Mouse (Mus musculus): ENCODE measurements around the gene Apob.
"Not testable (repeated sequence)": the region's sequence is repeated elsewhere in the genome, so short reads cannot be mapped to it uniquely, and the experiment has no call there.

Gene Apob

DNA sequence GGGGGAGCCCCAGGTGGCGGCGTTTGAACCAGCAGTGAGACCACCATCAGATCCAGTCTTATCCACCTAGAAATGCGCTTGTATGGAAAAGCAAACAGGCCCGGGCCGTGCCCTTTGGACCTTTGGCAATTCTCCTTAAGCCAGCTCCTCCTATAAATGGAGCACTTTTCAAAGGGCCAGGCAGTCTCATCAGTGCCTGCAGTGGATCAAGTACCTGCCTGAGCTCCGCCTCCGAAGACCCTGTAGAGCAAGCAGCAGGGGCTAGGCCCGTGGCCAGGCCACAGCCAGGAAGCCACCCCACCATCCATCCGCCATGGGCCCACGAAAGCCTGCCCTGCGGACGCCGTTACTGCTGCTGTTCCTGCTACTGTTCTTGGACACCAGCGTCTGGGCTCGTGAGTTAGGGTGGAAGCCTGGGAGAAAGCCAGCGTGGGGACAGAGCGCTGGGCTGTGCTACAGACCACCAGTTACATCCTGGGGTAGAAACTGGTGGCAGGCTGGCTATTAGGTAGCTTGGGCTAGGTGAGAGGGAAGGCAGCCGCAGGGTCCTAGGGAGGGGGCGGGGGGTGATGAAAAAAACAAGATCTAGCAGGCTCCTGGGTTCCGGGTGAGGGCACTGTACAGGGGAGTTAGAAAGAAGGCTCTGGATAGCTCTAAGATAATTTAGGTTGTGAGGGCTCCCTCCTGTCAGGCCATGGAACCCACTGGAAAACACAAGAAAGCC lies at the start of gene Apob:
Gene Apob, plus strand, starts transcription at position 183 of the 724 bp plus-strand sequence.
- DNase-seq (ENCODE audit: low spot score in 2 of 2) = no peak

GRCm38 (mm10) chr12:7932405-7932920 lies 45.0 kb upstream of the Apob start:
- no peak for DNase-seq (ENCODE audit: low spot score in 2 of 2)

GRCm38 (mm10) chr12:7950098-7950745 lies 27.2 kb upstream of the Apob start:
- no peak for DNase-seq (ENCODE audit: low spot score in 2 of 2)

DNA sequence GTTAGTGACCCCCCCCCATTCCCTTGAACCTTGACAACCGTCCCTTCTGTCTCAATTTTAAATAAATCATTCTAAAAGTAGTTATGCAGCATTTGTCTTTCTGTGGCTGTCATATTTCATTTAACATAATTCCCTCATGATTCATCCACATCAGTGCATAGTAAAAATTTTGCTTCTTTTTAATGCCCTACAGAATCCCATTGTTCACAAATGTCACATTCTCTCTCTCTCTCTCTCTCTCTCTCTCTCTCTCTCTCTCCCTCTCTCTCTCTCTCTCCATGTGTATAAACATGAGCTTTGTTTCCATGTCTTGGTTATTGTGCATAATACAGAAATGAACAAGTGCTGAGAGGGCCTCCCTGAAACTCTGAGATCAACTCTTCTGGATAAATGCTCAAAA lies 18.6 kb upstream of the Apob start:
- DNase-seq (ENCODE audit: low spot score in 2 of 2) = no peak

- DNase-seq (ENCODE audit: low spot score in 2 of 2) = no peak
Observed at GRCm38 (mm10) chr12:7959310-7959918, 18.0 kb upstream of the Apob start.

DNA sequence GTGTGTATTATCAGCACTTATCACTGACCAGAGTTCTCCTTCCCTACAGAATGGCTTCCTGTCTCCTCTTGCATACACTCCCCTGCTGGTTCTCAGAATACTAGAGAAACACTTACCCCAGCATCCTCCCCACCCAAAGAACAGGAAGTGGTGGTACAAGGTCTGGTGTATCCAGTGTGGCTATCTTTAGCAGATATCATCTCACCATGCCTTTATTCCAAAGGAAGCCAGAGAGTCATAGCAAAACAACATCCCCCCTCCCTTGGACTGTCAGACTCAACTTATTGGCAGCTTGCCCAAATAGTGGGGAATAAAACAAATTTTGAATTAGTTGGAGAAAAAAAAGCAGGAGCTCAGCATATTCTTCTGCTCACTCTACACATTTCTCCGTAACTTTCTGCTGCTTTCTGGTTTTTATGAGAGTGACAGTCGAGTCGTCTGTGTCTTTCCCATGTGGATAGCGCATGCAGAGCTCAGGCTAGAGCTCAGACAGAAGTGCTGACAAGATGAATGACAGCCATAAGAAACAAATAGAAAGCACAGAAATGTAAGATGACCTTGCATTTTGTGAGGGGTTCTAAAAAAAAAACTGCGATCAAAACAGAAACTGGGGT lies 15.0 kb upstream of the Apob start:
- no peak for DNase-seq (ENCODE audit: low spot score in 2 of 2)

DNA sequence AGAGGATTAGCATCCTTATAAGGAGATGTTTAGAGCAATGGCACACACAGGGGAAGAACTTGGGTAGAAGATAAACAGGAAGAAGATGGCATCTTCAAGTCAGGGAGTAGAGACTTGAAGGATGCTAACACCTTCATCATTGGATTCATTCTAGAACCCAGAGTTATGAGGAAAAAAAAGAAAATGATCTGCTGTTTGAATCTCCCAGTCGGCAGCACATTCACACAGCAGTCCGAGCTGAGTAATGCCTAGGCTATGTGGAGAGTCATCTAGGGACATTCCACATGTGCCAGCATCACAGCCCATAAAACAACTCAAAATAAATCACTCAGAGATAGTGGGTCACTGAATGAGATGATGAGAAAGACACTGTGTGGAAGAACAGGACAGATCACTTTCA lies 10.2 kb upstream of the Apob start:
- no peak for DNase-seq (ENCODE audit: low spot score in 2 of 2)

DNA sequence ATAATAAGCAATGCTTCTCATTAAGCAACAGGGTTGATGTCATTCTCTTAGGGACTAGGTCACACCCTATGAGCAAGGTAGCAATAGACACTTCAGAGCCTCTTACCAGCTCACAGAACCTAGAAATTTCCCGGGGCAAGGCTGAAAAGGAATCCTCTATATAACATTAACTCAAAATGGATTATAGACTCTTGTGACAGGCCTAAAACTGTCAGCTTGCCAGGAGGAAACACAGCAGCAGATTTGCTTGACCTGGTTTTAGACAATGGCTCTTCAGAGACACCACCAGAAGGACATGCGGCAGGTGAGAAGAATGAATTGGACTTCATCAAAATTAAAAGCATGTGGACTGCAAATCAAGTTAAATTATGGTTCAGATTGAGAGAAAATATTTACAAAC lies 7.1 kb upstream of the Apob start:
- DNase-seq (ENCODE audit: low spot score in 2 of 2) = no peak

GRCm38 (mm10) chr12:7970817-7971216 lies 6.6 kb upstream of the Apob start:
- DNase-seq (ENCODE audit: low spot score in 2 of 2) = no peak

DNA sequence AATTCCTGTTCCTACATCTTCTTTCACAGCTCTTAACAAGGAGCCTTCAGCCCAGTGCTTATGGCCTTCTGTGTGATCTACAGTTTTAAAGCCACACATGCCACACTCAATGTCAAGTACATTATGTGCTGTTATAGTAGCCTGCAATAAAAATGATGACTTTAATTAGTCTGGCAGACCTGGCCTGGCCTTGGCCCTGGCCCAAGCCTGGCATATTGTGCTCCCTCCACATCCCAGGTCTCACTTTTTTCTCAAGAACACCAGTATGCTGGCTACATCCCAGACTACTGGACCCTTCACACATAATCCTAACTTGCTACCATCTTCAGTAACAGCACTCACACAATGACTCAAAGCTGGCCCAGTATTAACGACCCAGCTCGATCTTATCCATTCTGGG lies 5.7 kb upstream of the Apob start:
- no peak for DNase-seq (ENCODE audit: low spot score in 2 of 2)

- no peak for DNase-seq (ENCODE audit: low spot score in 2 of 2)
Observed at GRCm38 (mm10) chr12:7973773-7974322, 3.6 kb upstream of the Apob start.

DNA sequence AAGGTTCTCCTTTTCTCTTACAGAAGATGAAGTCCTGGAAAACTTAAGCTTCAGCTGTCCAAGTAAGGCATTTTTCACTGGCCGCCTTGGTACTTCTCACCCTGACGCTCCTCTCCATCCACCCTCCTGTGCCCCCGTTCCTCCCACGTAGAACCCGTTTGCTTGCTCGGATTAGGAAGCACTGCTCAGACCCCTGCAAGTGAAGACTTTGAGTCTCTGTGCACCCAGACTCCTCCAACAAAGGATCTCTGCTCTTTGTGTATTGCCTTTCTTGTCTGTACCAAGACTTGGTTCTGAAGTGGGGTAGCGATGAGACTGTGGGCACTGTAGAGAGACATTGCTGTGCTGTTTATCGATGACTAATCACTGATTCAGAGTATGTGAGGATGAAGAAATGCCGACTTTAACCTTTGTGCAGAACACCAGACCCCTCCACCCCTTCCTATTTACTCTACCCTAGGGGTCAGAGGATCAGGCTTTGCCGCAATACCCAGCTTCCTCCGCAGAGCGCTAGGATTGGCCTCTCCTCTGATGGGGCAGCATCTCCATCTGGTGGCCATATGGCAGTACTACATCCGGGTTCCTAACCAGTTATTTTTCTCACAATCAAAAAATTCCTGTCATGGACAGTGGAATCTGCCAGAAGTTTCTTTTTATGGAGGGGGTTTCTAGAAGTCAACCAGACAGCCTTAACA lies 889 bp downstream of the Apob start:
- peak in 1 of 2 experiments; percentile 2 for DNase-seq (ENCODE audit: low spot score in 2 of 2)

GRCm38 (mm10) chr12:7984411-7984810 lies 7.0 kb downstream of the Apob start:
- DNase-seq (ENCODE audit: low spot score in 2 of 2) = no peak

DNA sequence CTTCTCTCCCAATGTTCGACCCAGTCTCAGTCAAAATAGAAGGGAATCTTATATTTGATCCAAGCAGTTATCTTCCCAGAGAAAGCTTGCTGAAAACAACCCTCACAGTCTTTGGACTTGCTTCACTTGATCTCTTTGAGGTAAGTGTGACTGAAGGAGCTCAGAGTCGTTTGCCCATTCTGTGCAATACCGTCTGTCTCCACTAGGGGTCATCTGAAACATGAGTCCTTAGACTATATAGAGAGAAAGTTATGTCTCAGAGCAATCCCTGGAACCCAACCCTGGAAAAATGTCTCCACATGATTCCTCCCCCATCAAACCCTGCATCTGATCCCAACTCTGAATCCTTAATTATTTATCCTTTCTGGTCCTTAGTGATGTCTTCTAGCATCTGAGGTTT lies 13.4 kb downstream of the Apob start:
- peak in 1 of 2 experiments; percentile 4 for DNase-seq (ENCODE audit: low spot score in 2 of 2)

- DNase-seq (ENCODE audit: low spot score in 2 of 2) = no peak
Observed at GRCm38 (mm10) chr12:7991570-7991969, 14.1 kb downstream of the Apob start.

DNA sequence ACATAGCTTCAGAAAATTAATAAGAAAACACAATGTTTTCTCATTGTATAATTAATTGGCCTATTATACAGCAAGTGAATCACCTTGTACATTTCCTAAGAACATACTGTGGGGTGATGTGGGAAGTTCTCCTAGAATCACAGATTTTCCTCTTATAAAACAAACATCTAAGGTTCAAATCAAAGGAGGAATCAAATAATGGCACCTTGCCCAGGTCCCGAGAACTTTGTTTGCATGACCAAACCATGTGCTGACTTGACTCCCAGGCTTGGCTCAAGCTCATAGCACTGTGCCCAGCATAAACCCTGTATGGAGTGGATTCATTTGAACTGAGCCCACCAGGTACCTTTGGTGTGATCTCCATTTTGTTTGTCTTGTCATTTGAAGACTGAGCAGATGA lies 43.5 kb downstream of the Apob start:
- no peak for DNase-seq (ENCODE audit: low spot score in 2 of 2)

GRCm38 (mm10) chr12:8029520-8029919 lies 52.1 kb downstream of the Apob start:
- no peak for DNase-seq (ENCODE audit: low spot score in 2 of 2)

GRCm38 (mm10) chr12:8030057-8030456 lies 52.6 kb downstream of the Apob start:
- DNase-seq (ENCODE audit: low spot score in 2 of 2) = no peak

GRCm38 (mm10) chr12:8031169-8031568 lies 53.7 kb downstream of the Apob start:
- DNase-seq (ENCODE audit: low spot score in 2 of 2) = not testable (repeated sequence)

DNA sequence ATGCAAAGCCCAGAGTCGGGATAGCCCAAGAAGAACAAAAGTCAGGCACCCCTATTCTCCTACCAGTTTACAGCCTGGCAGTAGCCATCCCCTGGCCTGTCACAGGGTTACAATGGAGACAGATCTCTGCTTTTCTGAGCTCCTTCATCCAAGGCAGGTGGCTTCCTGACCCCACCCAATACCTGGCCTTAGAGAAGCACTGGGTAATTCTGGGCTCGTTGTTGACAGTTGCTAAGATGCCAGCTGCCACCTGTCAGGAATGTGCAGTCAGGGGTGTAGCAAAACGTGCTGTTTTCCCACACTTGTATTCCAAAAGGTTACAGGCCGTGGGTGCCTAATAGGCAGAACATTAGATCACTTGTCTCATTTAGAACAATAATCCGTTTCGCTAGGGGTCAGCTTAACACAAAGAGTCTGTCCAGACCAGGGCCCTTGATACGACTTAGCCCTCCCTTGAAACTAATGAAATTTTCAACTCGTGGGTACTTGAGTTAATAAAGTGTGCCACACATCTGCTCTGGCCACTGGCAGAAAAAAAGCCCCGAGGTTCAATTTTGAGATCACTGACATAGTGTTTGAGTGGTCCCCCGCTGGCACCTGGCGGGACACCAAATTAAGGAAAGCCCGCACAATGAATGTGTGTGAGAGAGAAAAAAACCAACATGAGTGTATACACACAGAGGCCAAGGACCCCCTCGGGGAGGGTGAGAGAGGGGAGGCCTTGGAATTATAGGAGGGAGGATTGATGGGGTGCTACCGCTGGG lies 54.3 kb downstream of the Apob start:
- DNase-seq (ENCODE audit: low spot score in 2 of 2) = no peak

GRCm38 (mm10) chr12:8032359-8032755 lies 54.9 kb downstream of the Apob start:
- DNase-seq (ENCODE audit: low spot score in 2 of 2) = no peak

Measured in spleen, postnatal 36 days (tissue).